Mouse (Mus musculus) ES-Bruce4 (cell line): ENCODE results near the gene Ddx52.
A peak's percentile ranks its signal among the peaks of the same experiment; 100 is the strongest.

ENCODE experiments used
- CTCF ChIP-seq: IDR thresholded peaks from one replicate; pipeline ENCODE4 v1.8.1; 2011; ENCODE audit warnings: low read depth, low read length
- EP300 ChIP-seq: IDR thresholded peaks from 2 replicates; pipeline ENCODE4 v1.6.1; 2011; ENCODE audit warnings: low read depth, low read length; ENCODE audit not compliant: insufficient read depth
- POLR2A ChIP-seq: IDR thresholded peaks from one replicate; pipeline ENCODE4 v1.8.1; 2011; ENCODE audit warnings: low read length; ENCODE audit not compliant: insufficient read depth

DNA sequence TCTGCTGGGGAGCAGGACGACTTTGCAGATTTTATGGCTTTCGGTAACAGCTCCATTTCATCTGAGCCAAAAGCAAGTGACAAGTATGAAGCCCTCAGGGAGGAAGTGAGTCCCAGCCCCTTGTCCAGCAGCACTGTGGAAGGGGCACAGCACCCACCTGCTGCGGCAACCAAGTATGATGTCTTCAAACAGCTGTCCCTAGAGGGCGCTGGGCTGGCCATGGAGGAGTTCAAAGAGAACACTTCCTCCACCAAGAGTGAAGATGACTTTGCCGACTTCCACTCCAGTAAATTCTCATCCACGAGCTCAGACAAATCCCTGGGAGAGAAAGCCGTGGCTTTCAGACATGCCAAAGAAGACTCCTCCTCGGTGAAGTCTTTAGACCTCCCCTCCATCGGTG lies 67.1 kb downstream of the Ddx52 start:
- TF ChIP-seq POLR2A: no peak
- TF ChIP-seq CTCF: peak; percentile 40
- TF ChIP-seq EP300: no peak
